Mouse (Mus musculus): ENCODE measurements around the gene Slc50a1. TPM values are rescaled to one million over a fixed set of nuclear protein-coding genes. Genes with fewer than 3 reads are reported as not detected.

Slc50a1 gene
- polyA plus RNA-seq, 1 experiment, result 91.5 TPM

DNA sequence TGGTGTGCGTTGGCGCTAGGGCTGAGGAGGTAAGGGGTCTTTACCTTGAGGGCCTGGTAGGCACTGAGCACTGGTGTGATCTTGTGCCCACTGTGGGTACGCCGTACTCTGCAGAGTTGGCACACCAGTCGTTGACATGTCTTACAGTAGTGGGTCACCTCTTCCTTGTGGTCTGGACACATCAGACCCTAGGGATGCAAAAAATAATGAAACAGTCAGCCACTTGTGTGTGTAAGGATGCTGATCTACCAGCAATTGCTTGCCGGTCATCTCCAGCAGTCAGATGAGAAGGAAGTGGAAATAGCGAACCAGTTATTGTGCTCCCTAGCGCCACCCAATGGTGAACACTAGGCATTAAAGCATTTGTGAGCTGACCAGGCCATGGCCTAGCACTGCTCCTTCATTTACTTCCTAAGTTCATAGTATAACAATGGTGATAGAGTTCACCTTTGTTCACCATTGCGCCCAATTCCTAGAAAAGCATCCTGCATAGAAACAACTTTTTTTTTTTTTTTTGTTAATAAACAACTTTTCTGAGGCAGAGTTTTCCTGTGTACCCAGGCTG is 28.0 kb downstream of the Slc50a1 start:
- peaks cover 2% of the 10 kb centered on the region; the same call in 1 of the 2 replicates for H3K4me1 ChIP-seq (ENCODE audit: control insufficient read depth, insufficient read depth, low read length)
- no peak overlapping the region for H3K4me3 ChIP-seq (ENCODE audit: insufficient read depth, low read length)
- no peak overlapping the region for H3K27ac ChIP-seq (ENCODE audit: insufficient read depth, low read length)
- TF ChIP-seq POLR2A (IDR thresholded peaks at IDR 0.05; ENCODE audit: low read depth, low read length), result no peak
- TF ChIP-seq CTCF (IDR thresholded peaks at IDR 0.05; ENCODE audit: borderline replicate concordance, insufficient read depth, low read length), result peak; percentile 41; the same call in 1 of the 2 replicates

DNA sequence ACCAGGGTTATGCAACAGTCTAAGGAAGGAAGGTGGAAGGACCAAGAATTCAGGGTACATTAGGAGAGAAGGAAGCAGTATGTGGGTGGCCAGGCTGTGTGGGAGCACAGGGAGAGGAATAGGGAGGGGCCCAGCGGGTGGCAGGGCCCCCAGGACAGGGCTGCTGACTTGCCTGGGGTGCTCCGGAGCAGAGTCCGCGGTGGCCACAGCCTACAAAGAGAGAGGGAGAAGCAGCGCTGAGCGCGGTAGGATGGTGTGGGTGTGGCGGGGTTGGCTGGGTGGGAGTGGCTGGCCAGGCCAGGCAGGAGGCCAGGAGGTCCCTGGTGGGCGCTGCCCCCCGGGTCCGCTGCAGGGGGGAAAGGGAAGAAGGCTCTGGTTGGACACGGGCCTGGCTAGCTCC is 31.9 kb downstream of the Slc50a1 start:
- Histone ChIP-seq H3K27ac (ENCODE audit: insufficient read depth, low read length) (no peak overlapping the region), H3K4me1 (ENCODE audit: control insufficient read depth, insufficient read depth, low read length) (no peaks in the 10 kb centered on the region), H3K4me3 (ENCODE audit: insufficient read depth, low read length) (no peak overlapping the region)
- TF ChIP-seq CTCF (IDR thresholded peaks at IDR 0.05; ENCODE audit: borderline replicate concordance, insufficient read depth, low read length) (no peak), POLR2A (IDR thresholded peaks at IDR 0.05; ENCODE audit: low read depth, low read length) (no peak)

DNA sequence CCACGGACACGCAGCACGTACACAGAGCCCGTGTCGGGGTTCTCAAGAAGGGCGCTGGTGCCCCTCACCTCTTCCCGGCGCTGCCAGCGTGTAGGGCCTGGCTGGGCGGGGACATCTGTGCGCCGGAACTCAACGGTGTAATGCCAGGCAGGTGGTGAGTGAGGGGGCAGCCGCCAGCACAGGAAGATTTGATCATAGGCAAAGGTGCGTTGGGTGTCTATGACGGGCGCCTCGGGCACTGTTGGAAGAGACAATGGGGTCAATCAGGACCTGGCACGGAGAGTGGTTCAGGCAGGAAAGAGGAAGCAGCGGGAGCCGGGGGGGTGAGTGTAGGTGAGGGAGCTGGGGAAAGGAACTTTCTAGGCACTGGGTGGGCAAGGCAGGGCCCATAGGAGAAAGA is 32.7 kb downstream of the Slc50a1 start:
- Histone ChIP-seq H3K4me1 (ENCODE audit: control insufficient read depth, insufficient read depth, low read length) (no peaks in the 10 kb centered on the region), H3K4me3 (ENCODE audit: insufficient read depth, low read length) (no peak overlapping the region), H3K27ac (ENCODE audit: insufficient read depth, low read length) (no peak overlapping the region)
- TF ChIP-seq POLR2A (IDR thresholded peaks at IDR 0.05; ENCODE audit: low read depth, low read length) (no peak), CTCF (IDR thresholded peaks at IDR 0.05; ENCODE audit: borderline replicate concordance, insufficient read depth, low read length) (no peak)

DNA sequence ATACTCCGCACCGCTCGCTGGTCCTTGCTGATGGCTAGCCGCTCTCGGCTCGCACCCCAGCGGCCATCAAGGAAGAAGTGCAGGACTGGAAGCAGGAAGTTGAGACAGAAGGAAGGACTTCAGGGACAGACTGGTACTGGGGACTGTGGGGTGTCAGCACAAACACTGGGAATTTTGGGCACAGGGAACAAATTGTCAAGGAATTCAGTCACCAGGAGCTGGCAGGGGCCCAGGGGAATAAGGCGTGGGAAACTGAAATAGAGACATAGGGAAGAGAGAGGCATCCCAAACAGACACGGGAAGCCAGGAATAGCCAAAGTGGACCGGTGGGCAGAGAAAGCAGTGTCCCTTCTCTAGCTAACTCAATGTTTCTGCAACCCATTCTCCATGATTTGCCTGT is 33.9 kb downstream of the Slc50a1 start:
- no peak for TF ChIP-seq POLR2A (IDR thresholded peaks at IDR 0.05; ENCODE audit: low read depth, low read length)
- no peak for TF ChIP-seq CTCF (IDR thresholded peaks at IDR 0.05; ENCODE audit: borderline replicate concordance, insufficient read depth, low read length)
- H3K27ac ChIP-seq (ENCODE audit: insufficient read depth, low read length), result no peak overlapping the region
- H3K4me3 ChIP-seq (ENCODE audit: insufficient read depth, low read length), result no peak overlapping the region
- no peaks in the 10 kb centered on the region for H3K4me1 ChIP-seq (ENCODE audit: control insufficient read depth, insufficient read depth, low read length)

DNA sequence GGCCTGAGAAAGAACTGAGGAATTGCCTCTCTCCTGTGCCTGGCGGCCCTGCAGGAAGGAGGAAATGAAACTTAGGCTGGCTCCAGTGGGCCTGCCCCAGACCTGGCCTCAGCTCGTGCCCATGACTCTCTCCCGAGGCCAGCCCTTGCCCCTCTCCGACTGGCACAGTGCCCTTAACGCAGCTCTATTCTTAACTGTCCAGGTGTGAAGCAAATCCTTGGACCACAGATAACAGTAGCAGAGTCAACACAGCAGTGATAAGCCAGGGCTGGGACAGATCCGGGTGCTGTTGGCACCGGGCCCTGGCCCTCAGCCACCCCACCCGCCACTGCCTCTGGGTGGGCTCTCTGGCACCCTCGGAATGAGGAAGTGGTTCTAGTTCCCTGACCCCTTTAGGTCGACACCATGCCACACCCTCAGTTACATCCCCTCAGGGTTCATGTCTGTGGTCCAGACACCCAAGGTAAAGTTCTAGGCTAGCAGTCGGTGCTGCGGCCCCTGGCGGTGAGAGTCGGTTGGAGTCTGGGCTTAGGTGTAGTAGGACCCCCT is 36.7 kb downstream of the Slc50a1 start:
- Histone ChIP-seq H3K27ac (ENCODE audit: insufficient read depth, low read length) (no peak overlapping the region), H3K4me3 (ENCODE audit: insufficient read depth, low read length) (no peak overlapping the region), H3K4me1 (ENCODE audit: control insufficient read depth, insufficient read depth, low read length) (no peaks in the 10 kb centered on the region)
- TF ChIP-seq CTCF (IDR thresholded peaks at IDR 0.05; ENCODE audit: borderline replicate concordance, insufficient read depth, low read length) (no peak), POLR2A (IDR thresholded peaks at IDR 0.05; ENCODE audit: low read depth, low read length) (no peak)

DNA sequence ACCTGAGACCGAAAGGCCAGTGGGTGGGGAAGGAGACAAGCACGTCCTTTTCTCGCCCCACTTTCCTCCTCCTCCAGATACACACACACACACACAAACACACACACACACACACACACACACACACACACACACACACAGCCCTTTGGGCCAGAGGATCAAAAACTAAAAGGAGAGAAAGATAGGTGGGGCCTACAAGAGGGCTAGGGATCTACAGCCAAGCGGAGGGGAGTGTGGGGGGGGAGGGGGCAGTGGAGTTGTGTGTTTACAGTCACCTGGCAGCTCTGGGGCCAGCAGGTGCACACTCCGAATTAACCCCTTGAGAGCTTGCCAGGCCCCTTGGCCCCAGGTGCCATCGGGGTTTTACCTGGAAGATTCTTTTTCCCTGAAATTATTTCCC is 37.8 kb downstream of the Slc50a1 start:
- H3K27ac ChIP-seq (ENCODE audit: insufficient read depth, low read length), result no peak overlapping the region
- TF ChIP-seq CTCF (IDR thresholded peaks at IDR 0.05; ENCODE audit: borderline replicate concordance, insufficient read depth, low read length), result no peak

DNA sequence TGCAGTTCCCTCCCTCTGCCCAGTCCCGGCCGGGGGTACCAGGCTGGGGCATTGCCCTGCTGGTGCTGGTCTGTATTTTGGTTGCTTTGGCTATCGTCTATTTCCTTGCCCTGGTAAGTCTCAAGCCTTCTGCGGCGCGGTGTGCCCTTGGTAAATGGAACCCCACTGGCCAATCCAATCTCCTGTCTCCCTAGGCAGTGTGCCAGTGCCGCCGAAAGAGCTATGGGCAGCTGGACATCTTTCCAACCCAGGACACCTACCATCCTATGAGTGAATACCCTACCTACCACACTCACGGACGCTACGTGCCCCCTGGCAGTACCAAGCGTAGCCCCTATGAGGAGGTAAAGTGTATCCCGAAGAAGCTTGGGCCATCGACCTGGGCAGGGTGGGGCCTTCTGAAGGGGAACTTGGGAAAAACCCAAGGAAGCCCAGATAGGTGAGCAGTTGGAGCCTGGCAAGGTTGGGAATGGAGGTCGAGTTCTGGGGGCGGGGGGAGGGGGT is 38.5 kb downstream of the Slc50a1 start:
- Histone ChIP-seq H3K4me3 (ENCODE audit: insufficient read depth, low read length) (no peak overlapping the region), H3K4me1 (ENCODE audit: control insufficient read depth, insufficient read depth, low read length) (0 out of 2 replicates have a peak, but pooled peaks cover 4% of the 10 kb centered on the region), H3K27ac (ENCODE audit: insufficient read depth, low read length) (no peak overlapping the region)
- TF ChIP-seq POLR2A (IDR thresholded peaks at IDR 0.05; ENCODE audit: low read depth, low read length) (no peak), CTCF (IDR thresholded peaks at IDR 0.05; ENCODE audit: borderline replicate concordance, insufficient read depth, low read length) (no peak)

More for the DNA sequence above, 37.8 kb downstream of the Slc50a1 start:
- H3K4me1 ChIP-seq (ENCODE audit: control insufficient read depth, insufficient read depth, low read length), result 0 out of 2 replicates have a peak, but pooled peaks cover 4% of the 10 kb centered on the region
- no peak overlapping the region for H3K4me3 ChIP-seq (ENCODE audit: insufficient read depth, low read length)

GRCm38 (mm10) chr3:89231345-89231744 is 39.0 kb downstream of the Slc50a1 start:
- H3K27ac ChIP-seq (ENCODE audit: insufficient read depth, low read length), result no peak overlapping the region
- TF ChIP-seq POLR2A (IDR thresholded peaks at IDR 0.05; ENCODE audit: low read depth, low read length) (no peak), CTCF (IDR thresholded peaks at IDR 0.05; ENCODE audit: borderline replicate concordance, insufficient read depth, low read length) (no peak)
- H3K4me3 ChIP-seq (ENCODE audit: insufficient read depth, low read length), result no peak overlapping the region
- H3K4me1 ChIP-seq (ENCODE audit: control insufficient read depth, insufficient read depth, low read length), result 0 out of 2 replicates have a peak, but pooled peaks cover 5% of the 10 kb centered on the region

DNA sequence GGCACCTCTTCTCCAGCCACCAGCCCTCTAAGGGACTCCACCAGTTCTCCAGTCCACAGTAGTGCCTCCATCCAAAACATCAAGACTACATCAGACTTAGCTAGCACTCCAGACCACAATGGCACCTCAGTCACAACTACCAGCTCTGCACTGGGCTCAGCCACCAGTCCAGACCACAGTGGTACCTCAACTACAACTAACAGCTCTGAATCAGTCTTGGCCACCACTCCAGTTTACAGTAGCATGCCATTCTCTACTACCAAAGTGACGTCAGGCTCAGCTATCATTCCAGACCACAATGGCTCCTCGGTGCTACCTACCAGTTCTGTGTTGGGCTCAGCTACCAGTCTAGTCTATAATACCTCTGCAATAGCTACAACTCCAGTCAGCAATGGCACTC is 39.8 kb downstream of the Slc50a1 start:
- TF ChIP-seq POLR2A (IDR thresholded peaks at IDR 0.05; ENCODE audit: low read depth, low read length) (0 out of 2 replicates have a peak, but pooled peaks have one; percentile 14), CTCF (IDR thresholded peaks at IDR 0.05; ENCODE audit: borderline replicate concordance, insufficient read depth, low read length) (no peak)
- no peak overlapping the region for H3K27ac ChIP-seq (ENCODE audit: insufficient read depth, low read length)
- no peak overlapping the region for H3K4me3 ChIP-seq (ENCODE audit: insufficient read depth, low read length)
- 0 out of 2 replicates have a peak, but pooled peaks cover 8% of the 10 kb centered on the region for H3K4me1 ChIP-seq (ENCODE audit: control insufficient read depth, insufficient read depth, low read length)

GRCm38 (mm10) chr3:89229276-89229675 is 41.1 kb downstream of the Slc50a1 start:
- H3K4me1 ChIP-seq (ENCODE audit: control insufficient read depth, insufficient read depth, low read length), result 0 out of 2 replicates have a peak, but pooled peaks cover 8% of the 10 kb centered on the region
- TF ChIP-seq POLR2A (IDR thresholded peaks at IDR 0.05; ENCODE audit: low read depth, low read length) (no peak), CTCF (IDR thresholded peaks at IDR 0.05; ENCODE audit: borderline replicate concordance, insufficient read depth, low read length) (no peak)
- H3K27ac ChIP-seq (ENCODE audit: insufficient read depth, low read length), result no peak overlapping the region
- H3K4me3 ChIP-seq (ENCODE audit: insufficient read depth, low read length), result no peak overlapping the region
